Mouse (Mus musculus): Measurements from ENCODE around the gene Nynrin.

Nynrin gene

DNA sequence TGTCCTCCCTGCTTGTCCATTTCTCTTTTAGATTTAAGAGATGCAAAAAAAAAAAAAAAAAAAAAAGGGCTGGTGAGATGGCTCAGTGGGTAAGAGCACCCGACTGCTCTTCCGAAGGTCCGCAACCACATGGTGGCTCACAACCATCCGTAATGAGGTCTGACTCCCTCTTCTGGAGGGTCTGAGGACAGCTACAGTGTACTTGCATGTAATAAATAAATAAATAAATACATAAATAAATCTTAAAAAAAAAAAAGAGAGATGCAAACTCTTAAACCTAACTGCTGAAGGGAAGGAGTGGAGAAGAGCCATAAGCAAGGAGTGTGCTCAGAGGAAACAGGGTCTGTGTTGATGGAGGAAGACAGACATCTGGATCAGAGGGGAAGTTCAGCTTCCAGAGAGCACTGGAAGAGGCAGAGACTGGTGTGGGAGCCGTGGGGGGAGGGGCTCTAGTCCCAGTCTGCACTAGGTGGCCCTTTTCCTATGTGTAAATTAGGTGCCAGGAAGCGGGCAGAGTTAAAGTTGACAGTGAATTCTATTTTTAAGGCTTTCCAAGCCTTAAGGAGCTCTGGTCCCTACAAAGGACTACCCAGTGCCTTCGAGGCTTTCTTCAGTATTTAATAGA lies 24.6 kb downstream of the Nynrin start:
- no peak for DNase-seq (ENCODE audit: low read depth, low spot score)

DNA sequence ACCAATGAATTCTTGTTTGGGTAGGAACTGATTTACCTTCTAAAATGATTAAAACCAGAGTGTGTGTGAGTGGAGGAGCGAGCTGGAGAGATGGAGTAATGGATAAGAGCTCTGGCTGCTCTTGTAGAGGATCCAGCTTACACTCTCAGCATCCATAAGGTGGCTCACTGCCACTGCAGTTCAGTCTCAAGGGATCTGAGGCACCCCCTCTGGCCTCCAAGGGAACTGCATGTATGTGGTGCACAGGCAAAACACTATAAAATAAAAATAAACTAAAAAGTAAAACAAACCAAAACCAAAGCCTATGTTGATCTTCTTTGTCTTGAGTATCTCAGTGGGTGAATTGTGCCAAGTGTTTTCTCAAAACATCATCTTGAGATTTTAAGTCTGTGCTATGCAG lies 25.8 kb downstream of the Nynrin start:
- DNase-seq (ENCODE audit: low read depth, low spot score) = peak; percentile 94

- no peak for DNase-seq (ENCODE audit: low read depth, low spot score)
Measured at GRCm38 (mm10) chr14:55880982-55881381, 27.2 kb downstream of the Nynrin start.

- peak; percentile 99 for DNase-seq (ENCODE audit: low read depth, low spot score)
Measured at GRCm38 (mm10) chr14:55882171-55882641, 28.4 kb downstream of the Nynrin start.

DNA sequence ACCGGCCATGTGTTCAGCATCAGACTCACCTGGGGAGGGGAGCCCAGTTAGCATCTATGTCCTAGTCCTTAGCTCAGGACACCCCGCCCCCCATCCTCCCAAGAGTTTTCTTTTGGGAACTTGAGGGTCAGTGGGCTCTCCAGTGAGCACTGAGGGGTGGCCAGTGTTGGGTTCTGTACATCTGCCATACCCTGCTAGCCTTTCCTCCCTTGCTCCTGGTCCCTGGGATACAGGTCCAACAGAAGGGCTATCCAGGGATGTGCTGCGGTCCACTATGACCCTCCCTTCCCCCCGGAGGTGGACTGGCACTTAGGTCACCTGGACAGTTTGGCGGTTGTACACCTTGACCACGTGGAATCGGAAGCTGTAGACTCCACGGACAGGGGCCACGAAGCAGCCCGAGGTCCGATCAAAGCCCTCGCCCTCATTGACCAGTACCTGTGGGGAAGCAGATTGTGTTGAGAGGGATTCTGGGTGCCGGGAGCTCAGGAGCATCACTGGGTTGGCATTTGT lies 29.4 kb downstream of the Nynrin start:
- DNase-seq (ENCODE audit: low read depth, low spot score) = peak; percentile 66

GRCm38 (mm10) chr14:55883663-55884062 lies 29.9 kb downstream of the Nynrin start:
- DNase-seq (ENCODE audit: low read depth, low spot score) = no peak

DNA sequence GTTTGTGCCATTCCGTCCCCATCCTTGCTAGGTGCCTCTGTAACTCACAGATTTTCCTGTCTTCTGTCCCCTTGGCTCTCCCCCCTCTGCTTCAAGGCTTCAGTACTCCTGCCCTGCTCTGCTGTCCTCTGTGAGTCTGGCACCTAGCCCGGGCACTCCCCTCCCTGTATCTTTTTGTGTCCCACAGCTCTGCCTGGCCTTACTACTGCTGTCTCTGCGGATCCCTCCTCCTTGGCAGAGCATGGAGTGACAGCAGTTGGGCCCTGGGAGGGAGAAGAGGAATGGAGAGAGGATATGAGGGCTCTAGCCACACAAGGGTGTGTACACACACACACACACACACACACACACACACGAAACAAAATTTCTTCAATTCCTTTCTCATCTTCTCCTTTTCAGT lies 30.4 kb downstream of the Nynrin start, which contains the start of gene Cbln3:
Gene Cbln3 (minus strand): TSS at position 227 of the 400 bp plus-strand sequence.
- DNase-seq (ENCODE audit: low read depth, low spot score) = peak; percentile 99

- DNase-seq (ENCODE audit: low read depth, low spot score) = peak; percentile 94
Measured at GRCm38 (mm10) chr14:55884713-55885113, 30.9 kb downstream of the Nynrin start, which contains the start of gene Khnyn. Gene Khnyn, plus strand, starts transcription at chr14:55884947.

DNA sequence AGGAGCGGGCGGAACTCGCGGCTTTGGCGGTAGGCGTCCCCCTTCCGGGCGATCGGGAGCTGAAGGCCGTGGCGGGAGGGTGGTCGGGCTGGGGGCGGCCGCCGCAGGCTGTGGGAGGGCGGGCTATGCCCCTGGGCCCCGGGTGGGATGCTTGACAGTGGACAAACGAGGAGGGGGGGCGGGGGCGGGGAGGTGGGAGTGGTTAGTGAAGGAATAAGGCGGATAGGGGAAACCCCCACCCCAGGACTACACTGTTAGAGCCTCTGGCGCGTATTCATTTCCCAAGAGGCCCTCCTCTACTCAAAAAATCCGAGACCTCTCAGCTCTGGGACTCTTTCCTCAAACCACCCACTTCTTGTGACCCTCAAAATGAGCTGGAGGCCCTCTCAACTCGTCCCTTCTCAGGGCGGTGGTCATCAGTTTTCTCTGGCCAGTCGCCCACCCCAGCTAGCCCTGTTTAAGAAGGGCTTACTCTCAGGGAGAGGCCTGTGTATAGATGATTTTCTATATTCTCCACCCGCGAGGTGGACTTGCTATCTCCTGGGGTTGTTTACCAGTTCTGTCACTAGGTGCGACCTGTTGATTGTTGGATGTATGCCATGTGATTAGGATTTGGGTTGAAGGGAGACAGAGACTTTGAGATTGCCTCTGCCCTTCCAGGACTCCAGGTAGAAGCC lies 31.4 kb downstream of the Nynrin start:
- peak; percentile 42 for DNase-seq (ENCODE audit: low read depth, low spot score)

GRCm38 (mm10) chr14:55885791-55886271 lies 32.0 kb downstream of the Nynrin start:
- peak; percentile 77 for DNase-seq (ENCODE audit: low read depth, low spot score)

GRCm38 (mm10) chr14:55886571-55887382 lies 33.0 kb downstream of the Nynrin start:
- no peak for DNase-seq (ENCODE audit: low read depth, low spot score)

GRCm38 (mm10) chr14:55897671-55898070 lies 43.9 kb downstream of the Nynrin start:
- DNase-seq (ENCODE audit: low read depth, low spot score) = no peak

DNA sequence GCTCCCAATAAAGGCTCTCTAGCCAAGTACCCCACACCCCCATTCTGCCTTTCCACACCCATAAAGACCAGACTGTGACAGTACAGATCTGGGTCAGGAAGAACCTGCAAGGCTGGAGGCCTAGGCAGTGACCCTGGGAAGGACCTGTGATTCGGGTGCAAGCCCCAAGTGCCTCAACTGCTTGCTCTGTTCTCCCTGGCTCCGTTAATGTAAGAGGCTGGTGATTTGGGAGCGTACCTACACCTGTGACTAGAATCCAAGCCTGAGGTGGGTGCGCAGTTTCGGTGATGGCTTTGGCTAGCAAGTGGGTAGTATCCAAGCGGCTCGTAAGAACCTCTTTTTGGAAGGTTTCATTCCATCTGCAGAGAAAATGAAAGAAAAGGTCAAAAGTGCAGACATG lies 45.1 kb downstream of the Nynrin start:
- DNase-seq (ENCODE audit: low read depth, low spot score) = no peak

DNA sequence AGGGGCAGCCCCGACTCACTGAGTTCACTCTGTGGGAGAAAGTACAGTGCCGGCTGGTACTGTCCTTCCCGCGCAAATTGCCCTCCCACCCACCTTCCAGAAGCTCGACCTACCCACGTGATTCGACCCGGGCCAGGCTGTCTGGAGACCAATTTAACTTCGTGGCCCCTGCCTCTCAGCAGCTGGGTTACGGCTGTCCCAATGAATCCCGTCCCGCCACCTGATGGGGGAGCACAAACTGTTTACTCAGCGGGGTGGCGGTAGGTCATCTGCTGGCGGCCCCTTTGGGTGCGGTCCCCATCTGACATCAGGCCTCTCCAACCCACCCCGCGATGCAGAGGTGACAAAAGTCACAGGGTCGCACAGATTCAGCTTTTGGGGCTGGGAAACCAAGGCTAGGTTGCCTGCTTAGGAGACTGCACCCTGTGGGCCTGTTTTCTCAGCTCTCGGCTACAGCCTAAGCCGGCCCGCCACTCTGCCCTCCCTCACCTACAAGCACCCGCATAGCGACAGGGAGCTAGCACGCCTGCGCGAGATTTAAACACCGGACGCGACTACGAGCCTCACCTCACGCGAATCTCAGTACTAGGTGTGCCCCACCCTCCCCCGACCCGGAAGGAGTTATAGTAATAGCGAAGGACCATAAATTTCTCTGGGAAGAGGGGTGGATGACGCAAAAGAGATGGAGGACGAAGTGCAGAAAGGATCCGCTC lies 46.0 kb downstream of the Nynrin start, which contains the start of gene Sdr39u1:
Gene Sdr39u1 (minus strand): TSS at position 593 of the 713 bp plus-strand sequence.
- DNase-seq (ENCODE audit: low read depth, low spot score) = peak; percentile 98

GRCm38 (mm10) chr14:55900414-55900755 lies 46.6 kb downstream of the Nynrin start:
- DNase-seq (ENCODE audit: low read depth, low spot score) = no peak

GRCm38 (mm10) chr14:55905518-55905917 lies 51.7 kb downstream of the Nynrin start:
- DNase-seq (ENCODE audit: low read depth, low spot score) = no peak

DNA sequence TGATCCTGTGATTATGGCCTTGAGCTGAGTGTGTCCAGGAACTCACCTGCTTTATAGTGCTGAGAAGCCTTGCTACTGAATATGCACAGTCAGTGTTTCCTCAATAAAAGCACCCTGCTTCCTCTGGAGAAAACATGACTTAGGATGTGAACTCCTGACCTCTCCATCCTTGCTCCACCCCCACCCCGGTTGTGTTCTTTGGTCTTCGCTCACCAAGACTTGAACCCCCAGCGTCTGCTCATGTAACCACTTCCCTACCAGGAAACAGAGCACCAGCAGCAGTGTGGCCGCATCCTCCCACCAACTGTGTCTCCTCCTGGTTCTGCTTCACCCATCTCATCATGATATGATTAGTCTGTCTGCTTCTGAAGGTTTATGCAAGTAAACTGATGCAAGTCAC lies 59.6 kb downstream of the Nynrin start:
- DNase-seq (ENCODE audit: low read depth, low spot score) = no peak

- DNase-seq (ENCODE audit: low read depth, low spot score) = peak; percentile 95
Measured at GRCm38 (mm10) chr14:55918240-55919082, 64.7 kb downstream of the Nynrin start.

DNA sequence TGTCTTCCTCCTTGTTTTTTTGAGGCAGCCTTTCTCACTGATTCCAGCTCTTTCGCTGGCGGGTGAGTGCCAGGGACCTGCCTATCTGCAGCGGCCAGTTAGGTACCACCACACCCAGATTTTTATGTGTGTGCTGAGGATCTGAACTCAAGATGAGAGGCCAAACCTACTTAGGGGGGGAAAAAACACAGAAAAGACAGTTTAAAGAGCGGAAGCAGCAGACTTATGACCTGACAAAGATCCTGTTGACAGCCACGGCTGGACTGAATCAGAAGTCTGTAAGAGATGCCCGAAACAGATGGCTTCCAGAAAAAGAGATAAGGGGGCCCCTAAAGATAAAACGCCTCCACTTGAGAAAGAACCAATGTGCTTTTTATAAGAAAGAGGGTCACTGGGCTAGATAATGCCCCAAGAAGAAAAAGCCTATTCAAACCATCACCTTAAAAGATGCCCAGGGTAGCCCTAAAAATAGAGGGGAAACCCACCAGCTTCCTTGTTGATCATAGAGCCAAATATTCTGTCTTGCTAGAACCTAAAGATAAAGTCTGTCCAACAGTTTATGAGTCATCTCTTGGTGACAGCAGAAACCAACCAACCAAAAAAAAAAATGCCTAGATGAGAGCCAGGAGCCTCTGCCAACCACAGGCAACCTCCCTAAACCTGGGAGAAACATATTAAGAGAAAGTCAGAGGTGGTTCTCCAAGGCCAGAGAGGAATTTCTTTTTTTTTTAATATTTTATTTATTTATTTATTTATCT lies 68.8 kb downstream of the Nynrin start:
- DNase-seq (ENCODE audit: low read depth, low spot score) = peak; percentile 56

Measured in brain, adult 2 months (tissue).